Mouse (Mus musculus): ENCODE data around the gene Fam45a. TPM values are rescaled to one million over a fixed set of nuclear protein-coding genes. Genes with fewer than 3 reads are reported as not detected.

Gene Fam45a
- polyA plus RNA-seq, 1 experiment: 67.7 TPM

- Histone ChIP-seq H3K27ac (ENCODE audit: control insufficient read depth, insufficient read depth, low read depth, low read length) (no peak overlapping the region), H3K4me1 (ENCODE audit: control insufficient read depth, insufficient read depth, low read length) (no peaks in the 10 kb centered on the region), H3K27me3 (ENCODE audit: control insufficient read depth, insufficient read depth, low read length) (no peaks in the 10 kb centered on the region), H3K36me3 (ENCODE audit: control insufficient read depth, insufficient read depth, low read length) (no peaks in the 10 kb centered on the region), H3K4me3 (ENCODE audit: control insufficient read depth, low read depth, low read length) (no peak overlapping the region)
- TF ChIP-seq POLR2A (IDR thresholded peaks at IDR 0.05; ENCODE audit: control insufficient read depth, low read depth, low read length): no peak
- TF ChIP-seq CTCF (IDR thresholded peaks at IDR 0.05; ENCODE audit: control insufficient read depth, insufficient read depth, insufficient replicate concordance, low read depth, low read length): no peak
These were observed 11.4 kb upstream of the Fam45a start for GRCm38 (mm10) chr19:60799867-60800569.

GRCm38 (mm10) chr19:60804903-60805302 lies 6.5 kb upstream of the Fam45a start:
- Histone ChIP-seq H3K4me3 (ENCODE audit: control insufficient read depth, low read depth, low read length) (no peak overlapping the region), H3K27ac (ENCODE audit: control insufficient read depth, insufficient read depth, low read depth, low read length) (no peak overlapping the region), H3K4me1 (ENCODE audit: control insufficient read depth, insufficient read depth, low read length) (no peaks in the 10 kb centered on the region), H3K27me3 (ENCODE audit: control insufficient read depth, insufficient read depth, low read length) (no peaks in the 10 kb centered on the region), H3K36me3 (ENCODE audit: control insufficient read depth, insufficient read depth, low read length) (no peaks in the 10 kb centered on the region)
- TF ChIP-seq POLR2A (IDR thresholded peaks at IDR 0.05; ENCODE audit: control insufficient read depth, low read depth, low read length): no peak
- TF ChIP-seq CTCF (IDR thresholded peaks at IDR 0.05; ENCODE audit: control insufficient read depth, insufficient read depth, insufficient replicate concordance, low read depth, low read length): no peak

DNA sequence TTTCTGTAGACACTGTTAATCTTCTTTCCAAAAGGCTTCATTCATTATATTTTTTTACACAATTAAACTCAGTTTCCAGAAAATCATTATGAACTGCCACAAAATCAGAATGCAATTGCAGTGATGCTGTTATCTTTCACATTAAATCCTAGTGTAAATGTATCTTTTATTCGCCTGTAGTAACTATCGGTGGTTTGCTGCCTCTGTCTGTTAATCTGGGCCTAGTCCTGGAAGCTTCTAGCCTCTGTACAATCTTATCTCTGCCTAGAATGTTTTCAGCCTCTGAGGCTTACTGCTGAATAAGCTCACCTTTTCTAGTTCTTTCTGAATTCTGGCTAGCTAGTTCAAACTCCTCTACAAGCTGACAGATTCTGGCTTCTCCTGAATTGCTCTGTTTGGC lies 1.5 kb upstream of the Fam45a start:
- Histone ChIP-seq H3K36me3 (ENCODE audit: control insufficient read depth, insufficient read depth, low read length) (no peaks in the 10 kb centered on the region), H3K4me3 (ENCODE audit: control insufficient read depth, low read depth, low read length) (no peak overlapping the region), H3K27ac (ENCODE audit: control insufficient read depth, insufficient read depth, low read depth, low read length) (no peak overlapping the region), H3K4me1 (ENCODE audit: control insufficient read depth, insufficient read depth, low read length) (peaks cover 6% of the 10 kb centered on the region), H3K27me3 (ENCODE audit: control insufficient read depth, insufficient read depth, low read length) (no peaks in the 10 kb centered on the region)
- no peak for TF ChIP-seq CTCF (IDR thresholded peaks at IDR 0.05; ENCODE audit: control insufficient read depth, insufficient read depth, insufficient replicate concordance, low read depth, low read length)
- no peak for TF ChIP-seq POLR2A (IDR thresholded peaks at IDR 0.05; ENCODE audit: control insufficient read depth, low read depth, low read length)

GRCm38 (mm10) chr19:60812036-60812389 lies 628 bp downstream of the Fam45a start:
- TF ChIP-seq CTCF (IDR thresholded peaks at IDR 0.05; ENCODE audit: control insufficient read depth, insufficient read depth, insufficient replicate concordance, low read depth, low read length) (no peak), POLR2A (IDR thresholded peaks at IDR 0.05; ENCODE audit: control insufficient read depth, low read depth, low read length) (no peak; the same call in 1 of the 2 replicates)
- Histone ChIP-seq H3K4me3 (ENCODE audit: control insufficient read depth, low read depth, low read length) (peak overlapping the region; percentile 92), H3K4me1 (ENCODE audit: control insufficient read depth, insufficient read depth, low read length) (peaks cover 6% of the 10 kb centered on the region), H3K27me3 (ENCODE audit: control insufficient read depth, insufficient read depth, low read length) (no peaks in the 10 kb centered on the region), H3K36me3 (ENCODE audit: control insufficient read depth, insufficient read depth, low read length) (no peaks in the 10 kb centered on the region), H3K27ac (ENCODE audit: control insufficient read depth, insufficient read depth, low read depth, low read length) (peak overlapping the region; percentile 90)

- TF ChIP-seq CTCF (IDR thresholded peaks at IDR 0.05; ENCODE audit: control insufficient read depth, insufficient read depth, insufficient replicate concordance, low read depth, low read length): no peak
- no peak for TF ChIP-seq POLR2A (IDR thresholded peaks at IDR 0.05; ENCODE audit: control insufficient read depth, low read depth, low read length)
- Histone ChIP-seq H3K27ac (ENCODE audit: control insufficient read depth, insufficient read depth, low read depth, low read length) (no peak overlapping the region), H3K27me3 (ENCODE audit: control insufficient read depth, insufficient read depth, low read length) (no peaks in the 10 kb centered on the region), H3K4me3 (ENCODE audit: control insufficient read depth, low read depth, low read length) (no peak overlapping the region), H3K36me3 (ENCODE audit: control insufficient read depth, insufficient read depth, low read length) (peaks cover 1% of the 10 kb centered on the region), H3K4me1 (ENCODE audit: control insufficient read depth, insufficient read depth, low read length) (peaks cover 6% of the 10 kb centered on the region)
These were observed 1.7 kb downstream of the Fam45a start for GRCm38 (mm10) chr19:60813133-60813532.

DNA sequence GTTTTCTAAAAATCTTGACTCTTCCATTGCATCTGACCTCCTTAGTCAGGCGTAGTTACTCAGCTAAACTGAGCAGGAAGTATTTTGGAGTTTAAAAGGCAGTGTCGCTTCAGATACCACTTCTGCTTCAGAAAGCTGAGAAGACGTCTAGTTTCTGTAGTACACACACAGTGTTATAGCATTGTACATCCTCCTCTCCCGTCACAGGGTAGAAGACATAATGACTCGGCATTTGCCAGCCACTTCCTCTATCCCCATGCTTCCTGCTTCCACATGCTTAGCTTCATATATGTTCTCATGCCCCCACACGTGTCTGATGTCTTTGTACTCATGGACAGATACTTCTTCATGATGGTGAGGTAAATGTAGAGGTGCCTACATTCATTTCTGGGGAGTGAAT lies 7.3 kb downstream of the Fam45a start:
- no peak overlapping the region for H3K4me3 ChIP-seq (ENCODE audit: control insufficient read depth, low read depth, low read length)
- no peak for TF ChIP-seq POLR2A (IDR thresholded peaks at IDR 0.05; ENCODE audit: control insufficient read depth, low read depth, low read length)
- no peak for TF ChIP-seq CTCF (IDR thresholded peaks at IDR 0.05; ENCODE audit: control insufficient read depth, insufficient read depth, insufficient replicate concordance, low read depth, low read length)
- H3K27ac ChIP-seq (ENCODE audit: control insufficient read depth, insufficient read depth, low read depth, low read length): no peak overlapping the region
- no peaks in the 10 kb centered on the region for H3K27me3 ChIP-seq (ENCODE audit: control insufficient read depth, insufficient read depth, low read length)
- peaks cover 1% of the 10 kb centered on the region for H3K36me3 ChIP-seq (ENCODE audit: control insufficient read depth, insufficient read depth, low read length)
- no peaks in the 10 kb centered on the region for H3K4me1 ChIP-seq (ENCODE audit: control insufficient read depth, insufficient read depth, low read length)

GRCm38 (mm10) chr19:60837747-60838146 lies 26.4 kb downstream of the Fam45a start:
- H3K4me1 ChIP-seq (ENCODE audit: control insufficient read depth, insufficient read depth, low read length): no peaks in the 10 kb centered on the region
- H3K27me3 ChIP-seq (ENCODE audit: control insufficient read depth, insufficient read depth, low read length): no peaks in the 10 kb centered on the region
- no peaks in the 10 kb centered on the region for H3K36me3 ChIP-seq (ENCODE audit: control insufficient read depth, insufficient read depth, low read length)
- no peak overlapping the region for H3K27ac ChIP-seq (ENCODE audit: control insufficient read depth, insufficient read depth, low read depth, low read length)
- TF ChIP-seq POLR2A (IDR thresholded peaks at IDR 0.05; ENCODE audit: control insufficient read depth, low read depth, low read length) (no peak), CTCF (IDR thresholded peaks at IDR 0.05; ENCODE audit: control insufficient read depth, insufficient read depth, insufficient replicate concordance, low read depth, low read length) (peak; percentile 55; the same call in 1 of the 2 replicates)
- no peak overlapping the region for H3K4me3 ChIP-seq (ENCODE audit: control insufficient read depth, low read depth, low read length)
